Mouse (Mus musculus): Measurements from ENCODE around the gene Dnah3. TPM values are rescaled to one million over a fixed set of nuclear protein-coding genes. Genes with fewer than 3 reads are reported as not detected.

Gene Dnah3
- polyA plus RNA-seq (2015; fragmentation: Nextera tagmentation; extraction: Ambion mirVana), result 0.40 and 0.60 TPM in 2 replicates

DNA sequence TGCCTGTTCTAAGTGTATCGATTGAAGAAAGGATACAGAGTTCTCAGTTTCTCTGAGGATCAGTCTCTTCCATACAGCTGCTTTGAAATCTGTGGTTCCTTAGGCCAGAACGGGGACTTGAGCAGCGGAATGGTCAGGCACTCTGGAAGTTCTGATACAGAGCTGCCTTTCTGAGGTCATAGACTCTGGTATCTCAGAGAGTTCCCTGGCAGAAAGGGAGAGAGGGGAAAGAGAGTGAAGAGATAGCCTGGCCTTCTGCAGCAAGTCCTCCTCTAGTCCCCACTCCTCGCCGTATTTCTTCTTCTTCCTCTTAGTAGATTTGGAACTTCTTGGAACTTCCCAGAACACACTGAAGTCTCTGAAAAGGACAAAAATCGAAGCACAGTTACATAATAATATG, at the start of gene Dnah3:
Gene Dnah3 (minus strand): TSS at position 101 of the 400 bp plus-strand sequence.
- H3K9me3 ChIP-seq, result no peaks in the 10 kb centered on the region
- H3K4me3 ChIP-seq, result no peak within 1 kb of the TSS
- no peak within 1 kb of the TSS for H3K9ac ChIP-seq
- no peak within 1 kb of the TSS for H3K27ac ChIP-seq
- WGBS, result 74% methylated on average over 6 of the region's 6 CpGs
- no peaks in the 10 kb centered on the region for H3K36me3 ChIP-seq
- H3K4me1 ChIP-seq, result 0 out of 2 replicates have a peak, but pooled peaks cover 3% of the 10 kb centered on the region
- no peak within 1 kb of the TSS for H3K4me2 ChIP-seq
- H3K27me3 ChIP-seq, result no peaks in the 10 kb centered on the region
- ATAC-seq (ENCODE audit: borderline replicate concordance, extremely low read depth, low FRiP score, low TSS enrichment), result no peak

GRCm38 (mm10) chr7:120142743-120143142, 47.7 kb upstream of the Dnah3 start:
- ATAC-seq (ENCODE audit: borderline replicate concordance, extremely low read depth, low FRiP score, low TSS enrichment), result no peak

DNA sequence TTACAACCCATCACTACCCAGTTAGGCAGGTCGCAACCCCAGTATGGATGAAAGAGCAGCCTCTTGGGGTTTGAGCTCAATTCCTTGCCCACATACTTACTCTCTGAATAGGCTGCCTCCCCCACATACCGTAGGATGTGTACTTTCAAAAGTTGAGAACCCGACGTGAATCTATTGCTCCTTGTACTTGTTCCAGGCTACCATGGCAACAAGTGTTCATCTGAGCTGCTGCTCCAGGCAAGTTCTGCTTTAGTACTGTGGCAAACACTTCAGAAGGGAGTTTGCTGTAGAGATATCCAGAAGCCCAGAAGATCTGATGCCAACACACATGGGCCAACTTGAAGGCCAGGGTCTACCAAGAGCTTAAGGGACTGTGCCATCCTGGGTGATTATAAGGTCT, 33.9 kb upstream of the Dnah3 start:
- no peak overlapping the region for H3K4me2 ChIP-seq
- H3K27me3 ChIP-seq, result no peaks in the 10 kb centered on the region
- H3K9ac ChIP-seq, result no peak overlapping the region
- no peak overlapping the region for H3K4me3 ChIP-seq
- no peak; the same call in 1 of the 2 replicates for ATAC-seq (ENCODE audit: borderline replicate concordance, extremely low read depth, low FRiP score, low TSS enrichment)
- 45% methylated on average over 4 of the region's 4 CpGs for WGBS
- peaks cover 23% of the 10 kb centered on the region for H3K4me1 ChIP-seq
- no peaks in the 10 kb centered on the region for H3K36me3 ChIP-seq
- no peak overlapping the region for H3K27ac ChIP-seq
- no peaks in the 10 kb centered on the region for H3K9me3 ChIP-seq

More at GRCm38 (mm10) chr7:120142743-120143142, 47.7 kb upstream of the Dnah3 start:
- Histone ChIP-seq H3K36me3 (no peaks in the 10 kb centered on the region), H3K4me1 (no peaks in the 10 kb centered on the region), H3K9ac (no peak overlapping the region), H3K27me3 (no peaks in the 10 kb centered on the region), H3K4me2 (no peak overlapping the region), H3K27ac (no peak overlapping the region), H3K9me3 (no peaks in the 10 kb centered on the region), H3K4me3 (no peak overlapping the region)
- WGBS, result 76% methylated on average over 1 of the region's 1 CpGs

GRCm38 (mm10) chr7:120127686-120128059, 32.6 kb upstream of the Dnah3 start:
- H3K9me3 ChIP-seq, result no peaks in the 10 kb centered on the region
- no peaks in the 10 kb centered on the region for H3K27me3 ChIP-seq
- no peak overlapping the region for H3K4me3 ChIP-seq
- peaks cover 35% of the 10 kb centered on the region for H3K4me1 ChIP-seq
- H3K4me2 ChIP-seq, result no peak overlapping the region
- no peak overlapping the region for H3K9ac ChIP-seq
- H3K36me3 ChIP-seq, result no peaks in the 10 kb centered on the region
- no peak for ATAC-seq (ENCODE audit: borderline replicate concordance, extremely low read depth, low FRiP score, low TSS enrichment)
- WGBS, result 43% methylated on average over 4 of the region's 4 CpGs
- no peak overlapping the region for H3K27ac ChIP-seq

DNA sequence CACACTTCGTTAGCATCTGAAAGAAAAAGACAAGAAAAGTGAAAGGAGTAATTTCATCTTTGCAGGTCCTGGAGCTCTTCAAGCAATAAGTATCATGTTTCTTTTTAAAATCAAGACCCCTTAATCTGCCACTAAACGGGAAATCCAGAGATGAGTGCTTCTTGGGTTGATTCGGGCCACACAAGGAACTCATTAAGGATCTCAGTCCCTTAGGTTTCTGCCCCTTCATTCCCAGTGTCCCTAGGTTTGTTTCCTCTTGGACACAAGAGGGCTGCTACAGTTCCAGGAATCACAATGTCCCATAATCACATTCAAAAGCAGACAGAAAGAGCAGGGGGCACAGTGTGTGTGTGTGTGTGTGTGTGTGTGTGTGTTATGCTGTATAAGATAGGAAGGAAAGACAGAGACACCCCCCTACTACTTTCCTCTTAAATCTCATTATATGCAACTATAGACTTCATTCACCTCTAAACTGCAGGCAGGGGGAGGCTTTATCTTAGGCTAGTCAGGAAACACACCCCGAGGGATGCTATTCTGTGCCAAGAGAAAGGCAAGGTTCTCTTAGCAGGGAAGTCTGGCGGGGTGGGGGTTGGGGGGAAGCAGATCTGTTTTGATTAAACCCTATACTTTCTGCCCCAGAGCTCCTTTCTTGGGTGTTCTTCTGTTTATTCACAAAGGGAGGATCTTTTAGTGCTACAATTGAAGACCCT, 32.1 kb upstream of the Dnah3 start:
- H3K4me3 ChIP-seq, result no peak overlapping the region
- H3K9ac ChIP-seq, result no peak overlapping the region
- no peaks in the 10 kb centered on the region for H3K36me3 ChIP-seq
- no peak overlapping the region for H3K27ac ChIP-seq
- peaks cover 35% of the 10 kb centered on the region for H3K4me1 ChIP-seq
- H3K4me2 ChIP-seq, result no peak overlapping the region
- 36% methylated on average over 5 of the region's 5 CpGs for WGBS
- H3K27me3 ChIP-seq, result no peaks in the 10 kb centered on the region
- H3K9me3 ChIP-seq, result no peaks in the 10 kb centered on the region
- no peak for ATAC-seq (ENCODE audit: borderline replicate concordance, extremely low read depth, low FRiP score, low TSS enrichment)

DNA sequence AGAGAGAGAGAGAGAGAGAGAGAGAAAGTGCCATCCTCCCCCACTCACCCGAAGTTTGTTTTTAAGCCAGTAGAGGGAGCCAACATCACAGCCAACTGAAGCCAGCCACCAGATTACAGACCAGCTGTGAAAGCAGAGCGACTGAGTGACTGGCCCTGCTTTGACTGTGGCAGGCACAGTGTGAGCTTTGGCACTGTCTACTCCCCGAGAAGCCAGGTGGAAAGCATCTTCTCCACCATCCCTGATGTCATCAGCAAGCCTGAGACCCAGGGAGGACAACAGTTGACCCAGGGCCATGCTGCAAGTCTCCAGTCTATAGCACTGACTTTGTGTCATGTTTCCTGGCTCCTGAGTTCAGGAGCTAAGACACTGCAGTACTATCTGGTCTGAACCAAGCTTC, 29.8 kb upstream of the Dnah3 start:
- Histone ChIP-seq H3K4me2 (no peak overlapping the region), H3K36me3 (peaks cover 8% of the 10 kb centered on the region), H3K27me3 (no peaks in the 10 kb centered on the region), H3K4me3 (no peak overlapping the region), H3K9ac (no peak overlapping the region), H3K9me3 (no peaks in the 10 kb centered on the region), H3K27ac (peak overlapping the region; percentile 59; the same call in 1 of the 2 replicates), H3K4me1 (peaks cover 35% of the 10 kb centered on the region)
- 0% methylated on average over 3 of the region's 3 CpGs for WGBS
- ATAC-seq (ENCODE audit: borderline replicate concordance, extremely low read depth, low FRiP score, low TSS enrichment), result peak; percentile 81

DNA sequence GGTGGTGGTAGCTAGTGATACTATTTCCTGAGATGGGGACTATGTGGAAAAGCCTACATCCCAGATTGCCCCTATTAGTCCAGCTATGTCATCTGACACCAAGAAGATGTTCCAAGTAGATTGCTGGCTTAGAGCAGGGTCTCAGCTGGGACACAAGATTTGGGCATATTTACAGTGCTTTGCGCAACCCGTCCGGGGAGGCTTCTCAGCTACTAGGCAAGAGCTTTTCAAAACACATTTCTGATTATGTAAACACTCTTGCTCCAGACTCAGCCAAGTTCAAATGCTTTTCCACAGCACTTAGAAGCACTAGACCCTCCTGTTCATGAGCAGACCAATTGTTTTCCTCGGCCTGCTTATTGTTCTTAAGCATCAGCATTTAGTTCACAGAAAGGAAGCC, 28.7 kb upstream of the Dnah3 start:
- WGBS, result 18% methylated on average over 4 of the region's 4 CpGs
- Histone ChIP-seq H3K27ac (peak overlapping the region; percentile 84), H3K9ac (no peak overlapping the region), H3K36me3 (peaks cover 12% of the 10 kb centered on the region), H3K4me1 (peaks cover 35% of the 10 kb centered on the region), H3K9me3 (no peaks in the 10 kb centered on the region), H3K4me3 (no peak overlapping the region), H3K27me3 (no peaks in the 10 kb centered on the region), H3K4me2 (no peak overlapping the region)
- peak; percentile 85 for ATAC-seq (ENCODE audit: borderline replicate concordance, extremely low read depth, low FRiP score, low TSS enrichment)

DNA sequence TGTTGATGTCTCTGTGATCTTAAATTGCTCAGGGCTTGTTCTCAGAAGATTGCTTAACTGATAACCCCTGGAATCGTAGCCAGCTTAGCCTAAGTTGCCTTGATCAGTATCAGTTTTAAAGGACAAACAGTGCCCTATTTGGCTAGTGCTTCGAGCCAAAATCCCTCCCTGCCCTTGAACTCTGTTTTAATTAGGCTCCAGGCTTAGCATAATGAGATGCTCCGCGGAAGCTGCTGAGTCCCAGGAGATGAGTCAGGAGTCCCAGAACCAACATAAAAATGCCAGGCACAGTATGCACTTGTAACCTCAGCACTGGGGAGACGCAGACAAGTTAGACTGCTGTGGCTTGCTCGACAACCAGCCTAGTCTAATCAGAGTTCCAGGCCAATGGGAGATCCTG, 22.4 kb upstream of the Dnah3 start:
- no peaks in the 10 kb centered on the region for H3K4me1 ChIP-seq
- no peaks in the 10 kb centered on the region for H3K27me3 ChIP-seq
- H3K4me3 ChIP-seq, result no peak overlapping the region
- H3K36me3 ChIP-seq, result peaks cover 20% of the 10 kb centered on the region
- ATAC-seq (ENCODE audit: borderline replicate concordance, extremely low read depth, low FRiP score, low TSS enrichment), result no peak
- H3K27ac ChIP-seq, result no peak overlapping the region
- 54% methylated on average over 6 of the region's 6 CpGs for WGBS
- no peak overlapping the region for H3K4me2 ChIP-seq
- H3K9me3 ChIP-seq, result no peaks in the 10 kb centered on the region
- H3K9ac ChIP-seq, result no peak overlapping the region

- Histone ChIP-seq H3K4me1 (no peaks in the 10 kb centered on the region), H3K27me3 (no peaks in the 10 kb centered on the region), H3K4me3 (no peak overlapping the region), H3K9me3 (no peaks in the 10 kb centered on the region), H3K4me2 (no peak overlapping the region), H3K9ac (no peak overlapping the region), H3K36me3 (peaks cover 20% of the 10 kb centered on the region), H3K27ac (no peak overlapping the region)
- 81% methylated on average over 5 of the region's 5 CpGs for WGBS
- ATAC-seq (ENCODE audit: borderline replicate concordance, extremely low read depth, low FRiP score, low TSS enrichment), result no peak
Measured at GRCm38 (mm10) chr7:120116976-120117375, 21.9 kb upstream of the Dnah3 start.

GRCm38 (mm10) chr7:120109676-120110075, 14.6 kb upstream of the Dnah3 start:
- Histone ChIP-seq H3K9ac (no peak overlapping the region), H3K4me3 (no peak overlapping the region), H3K4me2 (no peak overlapping the region), H3K4me1 (peaks cover 6% of the 10 kb centered on the region; the same call in 1 of the 2 replicates), H3K27me3 (no peaks in the 10 kb centered on the region), H3K36me3 (0 out of 2 replicates have a peak, but pooled peaks cover 5% of the 10 kb centered on the region), H3K9me3 (no peaks in the 10 kb centered on the region), H3K27ac (no peak overlapping the region)
- WGBS, result 73% methylated on average over 5 of the region's 5 CpGs
- ATAC-seq (ENCODE audit: borderline replicate concordance, extremely low read depth, low FRiP score, low TSS enrichment), result no peak

GRCm38 (mm10) chr7:120106356-120106755, 11.3 kb upstream of the Dnah3 start:
- H3K4me3 ChIP-seq, result no peak overlapping the region
- 25% methylated on average over 2 of the region's 2 CpGs for WGBS

GRCm38 (mm10) chr7:120104975-120105374, 9.9 kb upstream of the Dnah3 start:
- Histone ChIP-seq H3K27ac (no peak overlapping the region), H3K9me3 (no peaks in the 10 kb centered on the region), H3K4me1 (peaks cover 19% of the 10 kb centered on the region), H3K4me2 (no peak overlapping the region), H3K36me3 (0 out of 2 replicates have a peak, but pooled peaks cover 6% of the 10 kb centered on the region), H3K4me3 (no peak overlapping the region), H3K27me3 (no peaks in the 10 kb centered on the region), H3K9ac (no peak overlapping the region)
- WGBS, result 69% methylated on average over 3 of the region's 3 CpGs
- ATAC-seq (ENCODE audit: borderline replicate concordance, extremely low read depth, low FRiP score, low TSS enrichment), result no peak

More at GRCm38 (mm10) chr7:120106356-120106755, 11.3 kb upstream of the Dnah3 start:
- Histone ChIP-seq H3K9ac (no peak overlapping the region), H3K9me3 (no peaks in the 10 kb centered on the region), H3K36me3 (0 out of 2 replicates have a peak, but pooled peaks cover 6% of the 10 kb centered on the region), H3K4me1 (peaks cover 19% of the 10 kb centered on the region), H3K4me2 (no peak overlapping the region), H3K27ac (no peak overlapping the region), H3K27me3 (no peaks in the 10 kb centered on the region)
- ATAC-seq (ENCODE audit: borderline replicate concordance, extremely low read depth, low FRiP score, low TSS enrichment), result no peak

All from lung, embryonic 15.5 days (tissue).